Mouse (Mus musculus) liver, adult 2 months (tissue): ENCODE results near the gene Sidt2. TPM values are rescaled to one million over a fixed set of nuclear protein-coding genes. Genes with fewer than 3 reads are reported as not detected.

Source experiments
- DNase-seq: peaks from one replicate; pipeline ENCODE4 v3.0.0-alpha.2; 2011; ENCODE audit warnings: low read depth, low spot score; ENCODE audit errors: extremely low read depth
- H3K27ac ChIP-seq: fragments of 200-500 bp; replicated peaks from 2 replicates; pipeline ENCODE4 v1.5.1; 2012; ENCODE audit warnings: low read depth, mild to moderate bottlenecking, control low read depth, inconsistent platforms, low read length; ENCODE audit not compliant: insufficient read depth
- H3K27me3 ChIP-seq: fragments of 200-500 bp; 2 replicates; pipeline ENCODE4 v1.6.1; 2012; ENCODE audit warnings: mild to moderate bottlenecking, moderate library complexity, low read length, inconsistent platforms; ENCODE audit not compliant: control insufficient read depth, insufficient read depth
- H3K36me3 ChIP-seq: fragments of 200-500 bp; 2 replicates; pipeline ENCODE4 v1.6.1; 2012; ENCODE audit warnings: low read length, inconsistent platforms; ENCODE audit not compliant: control insufficient read depth, insufficient read depth
- H3K4me1 ChIP-seq: fragments of 200-500 bp; 2 replicates; pipeline ENCODE4 v1.6.1; 2011; ENCODE audit warnings: low read length; ENCODE audit not compliant: control insufficient read depth, insufficient read depth
- H3K4me3 ChIP-seq: fragments of 200-500 bp; 2 replicates; pipeline ENCODE4 v1.5.1; 2011; ENCODE audit warnings: low read depth, mild to moderate bottlenecking, control low read depth, low read length, moderate library complexity; ENCODE audit not compliant: insufficient read depth
- H3K79me2 ChIP-seq: fragments of 200-500 bp; 2 replicates; pipeline ENCODE4 v1.6.1; 2012; ENCODE audit warnings: inconsistent platforms, mild to moderate bottlenecking, low read length, moderate library complexity; ENCODE audit not compliant: control insufficient read depth, insufficient read depth
- H3K9ac ChIP-seq: fragments of 200-500 bp; 2 replicates; pipeline ENCODE4 v1.6.1; 2012; ENCODE audit warnings: low read depth, mild to moderate bottlenecking, control low read depth, inconsistent platforms, low read length
- CTCF ChIP-seq: fragments of 200-500 bp; IDR thresholded peaks from 2 replicates; pipeline ENCODE4 v1.5.1; 2011; ENCODE audit warnings: low read depth, low read length, control low read depth
- POLR2A ChIP-seq: fragments of 200-500 bp; IDR thresholded peaks from 2 replicates; pipeline ENCODE4 v1.6.1; 2011; ENCODE audit warnings: low read length, control low read depth; ENCODE audit not compliant: insufficient read depth; ENCODE audit errors: extremely low read depth
- WGBS: fragments of 180-500 bp; shearing (Covaris S2); methylation state at CpG from one replicate; pipeline ENCODE4 v1.1.7; 2018; 5-methylcytosine and 5-hydroxymethylcytosine counted together
- polyA plus RNA-seq: library from polyadenylated mRNA; depleted of rRNA; stranded (reverse); fragments of >200 nt; gene quantifications from 2 replicates; pipeline ENCODE4 v1.2.3, GENCODE M21; 2012
- total RNA-seq: library from RNA; depleted of rRNA; stranded (reverse); fragments of >200 nt; gene quantifications from 2 replicates; pipeline ENCODE4 v1.2.3, GENCODE M21; 2014

Gene Sidt2
- total and polyA plus RNA-seq, 2 experiments = 48.9 to 330 TPM

DNA sequence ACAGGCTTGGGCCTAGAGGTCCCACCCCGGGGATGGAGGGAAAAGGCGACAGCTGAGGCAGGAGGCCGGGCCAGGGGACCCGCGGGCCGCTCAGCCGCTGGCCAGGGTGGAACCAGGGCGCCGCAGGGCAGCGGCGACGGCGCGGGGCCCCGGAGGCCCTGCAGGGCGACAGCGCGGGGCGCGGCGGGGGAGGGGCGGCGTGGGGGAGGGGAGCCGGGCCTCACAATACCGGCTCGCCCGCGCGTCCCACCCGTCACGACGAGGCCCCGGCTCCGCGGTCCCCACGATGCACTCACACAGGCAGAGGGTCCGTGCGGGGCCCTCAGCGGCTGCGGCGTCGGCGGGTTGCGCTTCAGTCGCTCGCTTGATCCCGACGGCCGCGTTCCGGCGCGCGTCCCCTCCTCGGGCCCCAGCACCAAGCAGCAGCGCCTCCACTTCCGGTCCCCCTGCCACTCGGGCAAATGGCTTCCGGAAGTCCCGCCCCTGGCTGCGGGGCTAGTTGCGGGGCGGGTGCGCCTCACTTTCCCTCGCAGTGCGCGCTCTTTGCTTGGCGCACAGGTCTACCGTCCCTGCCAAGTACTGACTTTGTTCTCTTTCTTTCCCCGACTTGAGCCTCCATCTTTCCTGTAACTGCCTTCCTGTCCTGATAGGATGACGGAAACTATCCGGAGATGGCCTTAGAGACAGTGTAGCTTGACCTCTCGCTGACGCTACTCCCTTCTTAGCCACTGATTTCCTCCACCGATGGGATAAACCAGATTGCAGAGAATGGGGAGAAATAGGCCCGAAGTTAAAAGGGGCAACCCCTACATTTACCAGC is 29.6 kb upstream of the Sidt2 start:
- Histone ChIP-seq H3K4me1 (peaks cover 9% of the 10 kb centered on the region), H3K9ac (peak overlapping the region; percentile 97), H3K27ac (peak overlapping the region; percentile 70), H3K27me3 (no peaks in the 10 kb centered on the region), H3K4me3 (peak overlapping the region; percentile 95), H3K36me3 (no peaks in the 10 kb centered on the region), H3K79me2 (peaks cover 33% of the 10 kb centered on the region)
- peak; percentile 63 for DNase-seq
- under 1% methylated on average over 71 of the region's 76 CpGs for WGBS
- TF ChIP-seq CTCF = no peak
- peak; percentile 63; the same call in 1 of the 2 replicates for TF ChIP-seq POLR2A

- Histone ChIP-seq H3K4me3 (peak overlapping the region; percentile 95), H3K36me3 (no peaks in the 10 kb centered on the region), H3K79me2 (peaks cover 35% of the 10 kb centered on the region), H3K27ac (peak overlapping the region; percentile 31), H3K9ac (peak overlapping the region; percentile 97), H3K4me1 (peaks cover 9% of the 10 kb centered on the region), H3K27me3 (no peaks in the 10 kb centered on the region)
- DNase-seq = peak; percentile 19
- 3% methylated on average over 23 of the region's 23 CpGs for WGBS
- no peak for TF ChIP-seq CTCF
- no peak for TF ChIP-seq POLR2A
Observed at GRCm38 (mm10) chr9:45983676-45984408, 28.8 kb upstream of the Sidt2 start.

- H3K4me3 ChIP-seq = no peak overlapping the region
- H3K4me1 ChIP-seq = peaks cover 9% of the 10 kb centered on the region
- DNase-seq = no peak
- H3K79me2 ChIP-seq = peaks cover 40% of the 10 kb centered on the region
- H3K27me3 ChIP-seq = no peaks in the 10 kb centered on the region
- TF ChIP-seq CTCF = 0 out of 2 replicates have a peak, but pooled peaks have one; percentile 4
- no peak for TF ChIP-seq POLR2A
- no peak overlapping the region for H3K9ac ChIP-seq
- peaks cover 9% of the 10 kb centered on the region for H3K36me3 ChIP-seq
- no peak overlapping the region for H3K27ac ChIP-seq
Observed at GRCm38 (mm10) chr9:45981331-45981730, 26.3 kb upstream of the Sidt2 start.

- TF ChIP-seq CTCF = no peak
- no peak for TF ChIP-seq POLR2A
- Histone ChIP-seq H3K36me3 (peaks cover 10% of the 10 kb centered on the region), H3K27me3 (no peaks in the 10 kb centered on the region), H3K4me3 (no peak overlapping the region), H3K9ac (no peak overlapping the region), H3K79me2 (peaks cover 40% of the 10 kb centered on the region), H3K27ac (no peak overlapping the region), H3K4me1 (peaks cover 9% of the 10 kb centered on the region)
- 81% methylated on average over 1 of the region's 1 CpGs for WGBS
- no peak for DNase-seq
Observed at GRCm38 (mm10) chr9:45980611-45981010, 25.6 kb upstream of the Sidt2 start.

DNA sequence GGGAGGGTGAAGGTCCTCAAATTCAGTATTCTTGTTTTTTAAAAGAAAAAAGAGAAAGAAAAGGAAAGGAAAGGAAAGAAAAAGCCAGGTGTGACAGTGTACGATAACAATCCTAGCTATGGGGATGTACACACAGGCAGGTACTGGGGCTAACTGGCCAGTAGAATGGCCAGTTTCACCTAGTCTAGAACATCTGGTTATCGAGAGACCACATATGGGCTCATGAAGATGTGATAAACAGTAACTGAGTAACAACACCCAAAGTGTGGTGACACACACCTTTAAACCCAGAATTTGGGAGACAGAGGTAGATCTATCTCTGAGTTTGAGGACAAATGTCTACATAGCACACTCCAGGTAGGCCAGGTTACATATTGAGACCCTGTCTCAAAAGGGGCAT is 24.7 kb upstream of the Sidt2 start:
- WGBS = 95% methylated on average over 2 of the region's 2 CpGs
- peaks cover 9% of the 10 kb centered on the region for H3K4me1 ChIP-seq
- H3K36me3 ChIP-seq = peaks cover 17% of the 10 kb centered on the region
- no peak for DNase-seq
- no peak overlapping the region for H3K9ac ChIP-seq
- H3K79me2 ChIP-seq = peaks cover 40% of the 10 kb centered on the region
- TF ChIP-seq CTCF = no peak
- TF ChIP-seq POLR2A = no peak
- H3K27ac ChIP-seq = no peak overlapping the region
- H3K27me3 ChIP-seq = no peaks in the 10 kb centered on the region
- H3K4me3 ChIP-seq = no peak overlapping the region
